Mouse (Mus musculus): ENCODE measurements at regions not wholly inside any gene's neighbourhood (a gene's known extent, or its start where the extent isn't known, plus 50 kb on each side); places are given as distances from the start of the nearest gene placed in this dataset.

GRCm38 (mm10) chr3:50887002-50887401 is 337.2 kb upstream of the Noct start:
- DNase-seq (ENCODE audit: low spot score): peak; percentile 19

GRCm38 (mm10) chr3:50888571-50889210 is 335.6 kb upstream of the Noct start:
- no peak for DNase-seq (ENCODE audit: low spot score)

DNA sequence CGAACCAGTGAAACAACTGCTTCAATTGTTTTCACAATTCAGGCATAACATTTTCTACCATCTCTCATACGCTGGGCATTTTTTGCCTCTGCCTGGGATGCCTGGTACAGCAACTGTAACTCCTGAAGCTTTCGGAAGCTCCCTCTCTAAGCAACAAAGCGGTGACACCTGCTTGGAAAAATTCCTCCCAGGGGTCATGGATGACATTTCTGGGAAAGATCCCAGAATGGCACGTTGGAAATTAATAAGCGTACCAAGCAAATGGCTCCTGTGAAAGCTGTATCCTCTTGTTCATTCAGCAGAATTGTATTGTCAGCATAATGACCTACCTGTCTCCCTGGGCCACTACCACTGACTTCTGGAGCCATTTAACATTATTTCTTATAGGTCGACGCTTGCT is 333.7 kb upstream of the Noct start:
- no peak for DNase-seq (ENCODE audit: low spot score)

- DNase-seq (ENCODE audit: low spot score): no peak
Measured at GRCm38 (mm10) chr3:50898179-50898578, 326.1 kb upstream of the Noct start.

DNA sequence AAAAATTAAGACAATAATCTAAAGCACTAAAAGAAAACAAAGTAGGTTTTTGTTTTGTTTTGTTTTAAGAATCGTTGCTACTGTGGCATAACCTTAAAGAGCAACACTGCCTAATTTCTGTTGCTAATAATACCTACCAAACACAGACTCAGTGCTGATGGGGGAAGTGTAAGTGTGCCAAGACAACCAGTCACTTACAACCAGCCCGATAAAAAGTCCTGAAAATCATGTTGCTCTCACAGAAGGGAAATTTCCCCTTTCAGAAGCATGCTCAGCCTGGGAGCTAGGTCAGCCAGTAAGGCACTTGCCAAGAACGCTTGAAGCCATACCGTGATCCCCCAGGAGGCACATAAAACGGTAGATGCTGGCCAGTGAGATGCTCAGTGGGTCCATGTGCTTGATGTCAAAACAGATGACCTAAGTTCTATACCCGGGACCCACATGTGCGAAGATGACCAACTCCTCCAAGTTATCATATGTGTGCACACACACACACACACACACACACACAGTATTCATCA is 324.4 kb upstream of the Noct start:
- no peak for DNase-seq (ENCODE audit: low spot score)

DNA sequence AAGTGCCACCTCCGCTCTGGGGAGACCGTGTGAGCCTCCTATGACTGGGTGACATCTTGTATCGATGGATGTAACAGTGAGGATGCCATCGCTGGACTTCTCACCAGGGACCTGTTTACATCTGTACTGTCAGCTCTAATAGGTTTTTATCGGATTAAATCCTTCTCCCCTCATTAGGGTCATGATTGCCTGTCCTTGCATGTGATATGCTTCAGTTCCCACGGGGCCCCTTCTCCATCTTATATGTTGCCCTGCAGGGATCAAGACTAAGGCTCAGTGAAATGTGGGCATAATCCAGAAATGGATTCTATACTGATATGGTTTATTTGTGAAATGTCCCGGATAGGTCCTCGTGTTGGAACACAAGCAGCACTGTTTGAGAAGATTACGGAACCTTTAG is 323.7 kb upstream of the Noct start:
- DNase-seq (ENCODE audit: low spot score): no peak

DNA sequence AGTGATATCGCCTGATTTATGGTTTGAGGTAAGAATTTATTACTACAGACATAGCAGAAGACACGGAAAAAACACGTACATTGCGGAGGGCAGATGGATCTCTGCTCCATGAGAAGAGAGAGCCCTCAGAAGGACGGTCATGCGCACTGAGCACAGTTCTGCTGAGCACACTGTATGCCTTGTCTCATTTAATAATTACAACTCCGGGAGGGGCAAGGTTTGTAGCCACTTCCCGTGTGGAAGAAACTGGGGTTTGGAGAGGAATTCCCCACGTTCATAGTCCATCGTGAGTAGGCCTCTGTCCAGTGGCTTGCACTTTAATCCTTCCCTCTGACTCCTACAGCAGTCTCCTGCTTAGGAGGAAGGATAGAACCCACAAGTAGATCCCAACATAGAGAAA is 322.9 kb upstream of the Noct start:
- no peak for DNase-seq (ENCODE audit: low spot score)

- peak; percentile 45 for DNase-seq (ENCODE audit: low spot score)
Measured at GRCm38 (mm10) chr3:50902933-50903332, 321.3 kb upstream of the Noct start.

GRCm38 (mm10) chr3:50904716-50905116 is 319.5 kb upstream of the Noct start:
- peak; percentile 11 for DNase-seq (ENCODE audit: low spot score)

DNA sequence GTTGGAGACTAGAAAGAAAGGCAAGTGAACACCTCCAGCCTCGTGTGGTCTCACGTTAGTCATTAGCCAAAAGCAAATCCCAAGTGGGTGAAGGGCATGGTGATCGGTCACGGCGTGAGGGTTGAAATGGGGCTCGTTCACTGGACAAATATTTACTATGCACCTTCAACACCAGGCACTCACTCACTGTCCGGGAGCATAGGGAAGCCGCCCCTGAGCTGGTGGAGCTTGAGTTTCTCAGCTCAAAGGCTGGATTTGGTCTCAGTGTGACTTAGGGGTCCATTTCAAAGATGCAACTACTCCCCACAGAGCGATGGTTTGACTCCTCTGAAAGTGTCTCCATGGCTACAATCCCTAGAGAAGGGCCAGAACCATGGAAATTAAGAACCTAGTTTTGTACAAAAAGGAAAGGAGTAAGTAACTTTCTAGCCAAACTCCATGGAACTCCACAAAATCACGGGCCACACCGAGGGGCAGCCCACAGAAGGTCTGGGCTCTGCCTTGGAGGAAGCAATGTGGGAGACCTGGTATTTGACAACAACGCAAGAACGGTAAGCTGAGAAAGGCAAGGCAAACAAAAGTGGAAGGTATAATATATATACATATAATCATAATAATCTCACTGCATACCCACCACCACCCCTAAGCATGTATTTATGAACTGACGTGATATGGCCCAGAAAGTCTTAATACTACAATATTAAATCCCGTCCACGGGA is 318.8 kb upstream of the Noct start:
- peak; percentile 26 for DNase-seq (ENCODE audit: low spot score)

GRCm38 (mm10) chr3:50905993-50906831 is 318.0 kb upstream of the Noct start:
- peak; percentile 92 for DNase-seq (ENCODE audit: low spot score)

DNA sequence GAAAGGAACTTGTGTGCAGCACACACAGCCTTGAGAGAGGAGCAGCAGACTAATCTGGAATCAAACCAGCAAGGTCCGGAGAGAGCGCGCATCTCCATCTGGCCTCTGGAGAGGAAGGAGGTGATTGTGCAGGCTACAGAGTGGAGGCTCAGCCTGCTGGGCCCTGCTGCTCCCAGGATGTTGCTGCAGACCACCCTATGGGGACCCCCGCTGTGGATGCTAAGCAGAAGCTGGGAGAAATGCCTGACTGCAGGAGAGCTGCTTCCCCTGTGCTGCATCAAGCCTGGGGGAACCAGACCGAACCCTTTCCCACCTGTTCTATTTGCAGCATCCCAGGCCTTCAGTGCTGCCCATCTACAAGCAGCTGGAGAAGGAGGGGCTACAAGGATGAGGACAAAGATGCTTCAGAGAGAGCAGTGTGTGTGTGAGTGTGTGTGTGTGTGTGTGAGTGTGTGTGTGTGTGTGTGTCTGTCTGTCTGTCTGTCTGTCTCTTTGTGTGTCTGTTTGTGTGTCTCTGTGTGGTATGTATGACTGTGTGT is 311.2 kb upstream of the Noct start:
- DNase-seq (ENCODE audit: low spot score): no peak

- DNase-seq (ENCODE audit: low spot score): no peak
Measured at GRCm38 (mm10) chr3:50914866-50915365, 309.3 kb upstream of the Noct start.

GRCm38 (mm10) chr3:50916305-50916854 is 307.9 kb upstream of the Noct start:
- no peak for DNase-seq (ENCODE audit: low spot score)

GRCm38 (mm10) chr3:50922347-50922746 is 301.9 kb upstream of the Noct start:
- no peak for DNase-seq (ENCODE audit: low spot score)

DNA sequence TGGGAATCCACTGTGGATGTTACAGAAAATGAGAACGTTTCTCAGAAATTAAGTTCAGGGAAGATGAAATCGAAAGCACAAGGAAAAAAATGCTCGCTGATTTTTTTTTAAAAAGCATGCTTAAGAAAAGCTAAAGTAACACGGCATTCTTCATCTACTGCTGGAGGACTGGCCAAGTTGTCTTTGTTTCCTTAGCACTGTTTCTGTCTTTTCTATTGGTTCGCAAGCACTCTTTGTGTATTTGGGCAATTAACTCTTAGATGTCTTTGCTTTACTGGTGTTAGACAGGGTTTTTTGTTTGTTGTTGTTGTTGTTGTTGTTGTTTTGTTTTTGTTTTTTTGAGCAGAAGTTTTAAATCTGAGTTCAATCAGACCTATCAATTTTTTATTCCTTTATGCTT is 301.4 kb upstream of the Noct start:
- no peak for DNase-seq (ENCODE audit: low spot score)

DNA sequence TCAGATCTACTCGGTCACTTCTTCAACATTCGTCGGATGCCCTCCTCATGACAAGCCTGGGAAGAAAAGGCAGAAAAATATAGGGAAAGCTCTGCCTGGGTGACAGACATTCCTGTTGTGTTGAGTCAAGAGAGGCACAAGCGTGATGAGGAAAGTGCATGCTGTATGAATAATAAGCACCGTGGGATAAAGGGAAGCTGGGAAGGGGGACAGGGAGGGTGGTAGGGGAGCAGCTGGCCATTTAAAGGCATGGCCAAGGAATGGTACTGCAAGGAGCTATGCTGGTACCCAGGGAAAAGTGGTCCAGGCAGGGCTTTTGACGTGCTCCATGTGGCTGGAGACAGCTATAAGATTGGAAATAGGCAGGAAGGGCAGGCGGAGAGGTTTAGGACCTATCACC is 300.9 kb upstream of the Noct start:
- no peak for DNase-seq (ENCODE audit: low spot score)

- DNase-seq (ENCODE audit: low spot score): no peak
Measured at GRCm38 (mm10) chr3:50927318-50927717, 296.9 kb upstream of the Noct start.

DNA sequence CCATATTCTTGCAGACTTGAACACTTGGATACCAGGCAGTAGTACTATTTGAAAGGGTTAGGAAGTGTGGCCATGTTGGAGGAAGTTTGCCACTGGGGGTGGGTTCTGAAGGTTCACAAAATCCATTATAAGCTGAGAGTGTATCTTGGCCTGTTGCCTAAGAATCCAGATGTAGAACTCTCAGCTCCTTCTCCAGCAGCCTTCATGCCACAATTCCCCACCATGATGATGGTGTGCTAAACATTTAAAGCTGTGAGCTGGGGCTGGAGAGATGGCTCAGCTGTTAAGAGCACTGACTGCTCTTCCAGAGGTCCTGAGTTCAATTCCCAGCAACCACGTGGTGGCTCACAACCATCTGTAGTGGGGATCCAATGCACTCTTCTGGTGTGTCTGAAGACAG is 295.2 kb upstream of the Noct start:
- no peak for DNase-seq (ENCODE audit: low spot score)

DNA sequence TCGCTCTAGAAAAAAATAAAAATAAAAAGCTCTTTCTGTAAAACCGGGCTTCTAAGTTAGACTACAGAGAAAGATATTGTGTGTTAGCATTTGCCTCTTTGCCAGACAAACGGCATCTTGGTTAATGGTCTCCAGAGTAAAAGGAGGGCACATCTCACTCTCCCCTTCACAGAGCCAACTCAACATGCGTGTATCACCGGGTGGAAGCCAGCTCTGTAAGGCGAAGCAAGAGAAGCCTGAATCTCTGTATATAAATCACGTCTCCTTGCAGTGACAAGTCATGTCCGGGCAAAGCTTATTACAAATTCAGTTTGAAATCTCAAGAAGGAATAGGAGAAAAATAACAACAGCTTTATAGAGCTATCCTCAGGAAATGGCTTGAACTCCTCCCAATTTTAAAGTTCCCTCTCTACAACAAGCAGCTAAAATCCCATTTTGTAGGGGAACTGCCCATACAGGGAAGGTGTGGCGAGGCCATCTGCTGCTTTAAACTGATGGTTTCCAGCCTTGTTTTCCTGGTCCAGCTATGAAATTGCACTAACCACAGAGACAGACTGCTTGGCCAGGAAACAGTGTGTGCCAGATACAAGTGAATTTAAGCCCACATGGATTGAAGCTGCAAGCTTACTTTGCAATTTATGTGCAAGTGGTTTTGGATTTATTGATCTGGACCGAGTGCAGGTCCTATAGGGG is 291.7 kb upstream of the Noct start:
- DNase-seq (ENCODE audit: low spot score): no peak

DNA sequence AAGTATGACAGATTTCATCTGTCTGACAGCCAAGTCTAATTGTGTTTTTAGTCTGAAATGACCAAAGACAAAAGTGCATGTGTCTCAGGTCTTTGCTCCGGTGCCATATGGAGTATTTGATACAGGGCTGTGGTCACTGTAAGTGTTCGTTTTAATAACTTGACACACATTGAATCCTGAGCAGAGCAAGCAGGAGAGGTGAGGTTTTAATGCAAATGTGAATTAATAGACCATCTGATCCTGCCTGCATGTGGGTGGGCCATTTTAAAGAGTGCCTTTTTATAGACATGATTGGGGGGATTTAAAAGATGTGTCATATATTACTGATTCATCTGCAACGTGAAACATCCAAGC is 291.2 kb upstream of the Noct start:
- DNase-seq (ENCODE audit: low spot score): no peak

GRCm38 (mm10) chr3:50939602-50940001 is 284.6 kb upstream of the Noct start:
- DNase-seq (ENCODE audit: low spot score): no peak

Measured in urinary bladder, postnatal 14 days (tissue).